Mouse (Mus musculus) small intestine, adult 2 months (tissue): Measurements from ENCODE around the gene Shmt2.

Experiments
- CTCF ChIP-seq: fragments of 200-500 bp; IDR thresholded peaks from 2 replicates; pipeline ENCODE4 v1.5.1; 2012; ENCODE audit warnings: low read depth, mild to moderate bottlenecking, control low read depth, inconsistent platforms, low read length, moderate library complexity, mixed read lengths; ENCODE audit not compliant: insufficient replicate concordance, insufficient read length; ENCODE audit errors: extremely low read depth
- POLR2A ChIP-seq: fragments of 200-500 bp; IDR thresholded peaks from 2 replicates; pipeline ENCODE4 v1.6.1; 2012; ENCODE audit warnings: low read depth, mild to moderate bottlenecking, control low read depth, inconsistent platforms, low read length, moderate library complexity

DNA sequence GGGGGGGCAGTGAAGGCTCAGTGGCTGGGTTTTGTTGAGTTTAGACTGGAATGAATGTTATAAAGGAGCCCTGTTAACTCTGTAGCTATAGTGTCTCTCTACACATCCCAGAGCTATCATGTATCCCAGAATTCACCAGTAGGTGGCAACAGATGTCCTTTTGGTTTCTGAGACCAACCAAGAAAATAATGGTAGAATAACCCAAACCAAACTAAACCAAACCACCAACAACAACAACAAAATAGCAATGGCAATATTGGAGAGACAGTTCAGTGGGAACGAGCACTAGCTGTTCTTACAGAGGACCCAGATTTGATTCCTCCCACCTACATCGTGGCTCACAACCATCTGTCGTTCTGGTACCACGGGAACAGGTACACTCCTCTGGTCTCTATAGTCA is 43.1 kb downstream of the Shmt2 start:
- TF ChIP-seq CTCF (no peak), POLR2A (no peak)
